Mouse (Mus musculus): ENCODE data around the gene Syt14.

GRCm38 (mm10) chr1:192981120-192981519, 54.5 kb downstream of the Syt14 start:
- TF ChIP-seq E2F4 (IDR thresholded peaks at IDR 0.05; ENCODE audit: borderline replicate concordance, low read depth, low read length) (no peak), GATA1 (IDR thresholded peaks at IDR 0.05; ENCODE audit: low read depth, low read length) (peak; percentile 62; the same call in 1 of the 2 replicates), ETS1 (IDR thresholded peaks at IDR 0.05; ENCODE audit: low read depth, low read length) (peak; percentile 53; the same call in 1 of the 2 replicates), KAT2A (conservative IDR thresholded peaks at IDR 0.05; ENCODE audit: low read depth, low read length) (no peak), POLR2A (IDR thresholded peaks at IDR 0.05; ENCODE audit: control insufficient read depth in 1 of 2, insufficient read depth in 1 of 2, low read depth in 1 of 2, low read length in 2 of 2, poor library complexity in 1 of 2) (no peak), CHD1 (IDR thresholded peaks at IDR 0.05; ENCODE audit: low read depth, low read length) (no peak), NRF1 (IDR thresholded peaks at IDR 0.05; ENCODE audit: insufficient read depth, low read depth, low read length, poor library complexity, severe bottlenecking) (no peak), USF1 (IDR thresholded peaks at IDR 0.05; ENCODE audit: low read depth, low read length) (no peak), CTCF (IDR thresholded peaks at IDR 0.05 in 2 of 3, conservative IDR thresholded peaks at IDR 0.05 in 1 of 3; ENCODE audit: control insufficient read depth in 1 of 3, insufficient read depth in 1 of 3, low read depth in 2 of 3, low read length in 3 of 3, poor library complexity in 1 of 3, severe bottlenecking in 1 of 3) (no peak), ZC3H11A (IDR thresholded peaks at IDR 0.05; ENCODE audit: low read depth, low read length) (no peak), MAX (IDR thresholded peaks at IDR 0.05; ENCODE audit: low read length) (no peak), ZNF384 (IDR thresholded peaks at IDR 0.05; ENCODE audit: low read depth, low read length) (no peak), SIN3A (IDR thresholded peaks at IDR 0.05; ENCODE audit: low read length) (0 out of 2 replicates have a peak, but pooled peaks have one; percentile 46), CHD2 (IDR thresholded peaks at IDR 0.05; ENCODE audit: low read length) (no peak)
